Mouse (Mus musculus) MN1 (cell line): Measurements from ENCODE around the gene Vmn1r89.

Experiments
- DNase-seq: peaks from one replicate; pipeline ENCODE4 v3.0.0-alpha.2; 2016; ENCODE audit warnings: low spot score

The Vmn1r89 gene

GRCm38 (mm10) chr7:13212720-13213119, at the start of gene Vmn1r89:
TSS of gene Vmn1r89 (plus strand) at chr7:13213020.
- no peak for DNase-seq

GRCm38 (mm10) chr7:13260746-13261700, 48.2 kb downstream of the Vmn1r89 start:
- no peak for DNase-seq

GRCm38 (mm10) chr7:13263851-13264250, 51.0 kb downstream of the Vmn1r89 start:
- no peak for DNase-seq

- DNase-seq, result peak; percentile 8
Measured at GRCm38 (mm10) chr7:13264396-13264795, 51.6 kb downstream of the Vmn1r89 start.

GRCm38 (mm10) chr7:13268749-13269260, 56.0 kb downstream of the Vmn1r89 start:
- no peak for DNase-seq

GRCm38 (mm10) chr7:13269394-13269793, 56.6 kb downstream of the Vmn1r89 start:
- no peak for DNase-seq
